Mouse (Mus musculus) heart, postnatal 36 days (tissue): ENCODE results near the gene Dock9. TPM values are rescaled to one million over a fixed set of nuclear protein-coding genes. Genes with fewer than 3 reads are reported as not detected.
"Not testable (repeated sequence)": the region's sequence is repeated elsewhere in the genome, so short reads cannot be mapped to it uniquely, and the experiment has no call there.

Source experiments
- DNase-seq, 2 experiments: peaks; one replicate each; pipeline ENCODE4 v3.0.0; 2021 to 2022
- intact Hi-C: fragments of 180-260 bp; cut with DNase I; formaldehyde crosslinking; loops from one replicate; pipeline ENCODE4 v1.15.1; 2025
- total RNA-seq, 2 experiments: library from RNA; stranded (reverse); gene quantifications; 2 replicates each; pipeline ENCODE4 v1.2.3; 2021

The Dock9 gene
- total RNA-seq, 2 experiments from 2014 or later: 28.6 to 36.5 TPM

DNA sequence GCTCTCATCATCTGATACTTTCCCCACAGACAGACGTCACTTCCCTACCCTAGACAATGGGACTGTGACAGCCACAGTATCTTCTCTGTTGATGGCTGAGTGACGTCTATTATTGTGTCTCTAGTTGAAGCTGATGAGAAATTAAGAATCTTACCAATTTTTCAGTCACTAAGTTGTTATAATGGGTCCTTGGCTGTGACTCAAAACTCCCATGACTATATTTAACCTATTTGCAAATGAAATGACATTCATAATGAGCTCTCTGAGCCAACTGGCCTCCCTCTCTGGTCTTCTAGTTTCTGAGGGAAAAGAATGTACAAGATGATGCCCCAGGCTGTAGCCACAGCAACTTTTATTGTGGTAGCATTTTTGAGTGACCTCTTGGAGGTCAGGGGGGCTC is 153.3 kb downstream of the Dock9 start:
- intact Hi-C loops: loop anchor here (5.0 kb wide), 1 partner anchor 52 kb away; no protein-coding TSS in a partner anchor
- DNase-seq: no peak

GRCm38 (mm10) chr14:121641271-121641670 is 156.4 kb downstream of the Dock9 start:
- DNase-seq: no peak
- intact Hi-C loops: loop anchor here (5.0 kb wide), 1 partner anchor 49 kb away; no protein-coding TSS in a partner anchor

DNA sequence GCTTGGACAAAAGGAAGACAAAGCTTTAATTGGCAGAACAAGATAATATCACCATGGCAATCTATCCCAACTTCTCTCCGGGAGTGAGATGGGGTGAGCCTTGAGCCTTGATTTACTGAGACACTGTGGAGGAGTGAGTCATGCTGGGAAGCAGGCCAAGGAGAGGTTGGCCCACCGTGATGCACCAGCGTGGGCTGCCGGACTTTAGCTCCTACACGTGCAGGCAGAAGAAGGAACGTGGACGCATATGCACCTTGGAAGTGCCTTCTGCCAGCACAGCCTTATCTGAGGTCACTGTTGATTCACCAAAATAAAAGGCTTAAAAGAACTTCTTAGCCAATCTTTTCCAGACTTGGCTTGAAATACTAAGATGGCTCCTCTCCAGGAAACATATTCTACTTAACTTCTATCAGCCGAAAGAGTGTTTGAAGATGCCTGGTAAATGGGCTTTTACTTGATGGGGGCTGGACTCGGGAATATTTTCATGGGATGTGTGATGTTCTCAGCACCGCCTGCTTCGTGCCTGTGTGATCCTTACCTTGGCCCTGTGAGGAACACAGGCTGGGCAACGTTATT is 160.6 kb downstream of the Dock9 start:
- intact Hi-C loops: no loop called here
- peak; percentile 38 to 46 for DNase-seq

GRCm38 (mm10) chr14:121634736-121635430 is 162.8 kb downstream of the Dock9 start:
- intact Hi-C loops: loop anchor here (5.0 kb wide), 1 partner anchor 117 kb away; no protein-coding TSS in a partner anchor
- peak in 1 of 2 experiments; percentile 32 for DNase-seq

- no peak for DNase-seq
- intact Hi-C loops: loop anchor here (5.0 kb wide), 1 partner anchor 118 kb away; no protein-coding TSS in a partner anchor
Measured at GRCm38 (mm10) chr14:121634093-121634735, 163.4 kb downstream of the Dock9 start.

- DNase-seq: no peak
- intact Hi-C loops: loop anchor here (5.0 kb wide), 1 partner anchor 120 kb away; no protein-coding TSS in a partner anchor
Measured at GRCm38 (mm10) chr14:121631934-121632333, 165.7 kb downstream of the Dock9 start.

DNA sequence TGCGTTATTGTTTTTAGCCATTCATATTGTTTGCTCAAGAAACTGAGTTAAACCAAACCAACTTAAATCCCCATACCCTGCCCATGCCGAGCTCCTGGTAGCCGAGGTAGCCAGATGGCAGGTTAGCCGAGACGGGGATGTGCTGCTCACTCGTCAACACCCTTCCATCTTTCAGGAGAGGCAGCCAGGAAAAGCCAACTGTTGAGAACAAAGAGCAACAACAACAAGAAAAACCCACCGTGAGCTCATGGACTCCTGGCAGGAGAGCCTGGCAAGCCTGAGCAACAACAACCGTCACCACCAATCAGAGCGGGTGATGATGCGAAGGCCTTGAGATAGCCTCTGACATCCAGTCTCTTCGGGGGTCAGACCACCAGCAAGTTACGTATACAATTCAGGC is 170.9 kb downstream of the Dock9 start:
- intact Hi-C loops: no loop called here

DNA sequence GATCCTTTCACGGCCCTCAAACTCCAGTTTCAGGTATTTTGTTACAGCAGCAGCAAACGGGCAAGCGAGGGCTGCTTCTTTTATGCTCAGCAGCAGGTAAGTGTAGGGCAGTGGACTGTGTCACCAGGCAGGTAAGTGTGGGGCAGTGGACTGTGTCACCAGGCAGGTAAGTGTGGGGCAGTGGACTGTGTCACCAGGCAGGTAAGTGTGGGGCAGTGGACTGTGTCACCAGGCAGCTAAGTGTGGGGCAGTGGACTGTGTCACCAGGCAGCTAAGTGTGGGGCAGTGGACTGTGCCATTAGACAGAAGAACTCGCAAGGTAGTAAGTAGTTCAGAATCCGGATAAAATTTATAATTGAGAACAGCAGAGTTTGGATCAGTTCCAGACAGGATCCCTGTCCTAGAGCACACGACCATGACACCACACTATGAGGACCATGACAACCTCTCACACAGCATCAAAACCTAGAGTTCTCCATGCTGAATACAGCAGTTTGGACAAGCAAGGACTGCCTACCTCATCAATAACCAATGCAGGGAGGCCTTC is 173.6 kb downstream of the Dock9 start:
- intact Hi-C loops, DNase-seq: not testable (repeated sequence)

More for the DNA sequence above, 170.9 kb downstream of the Dock9 start:
- DNase-seq: no peak

DNA sequence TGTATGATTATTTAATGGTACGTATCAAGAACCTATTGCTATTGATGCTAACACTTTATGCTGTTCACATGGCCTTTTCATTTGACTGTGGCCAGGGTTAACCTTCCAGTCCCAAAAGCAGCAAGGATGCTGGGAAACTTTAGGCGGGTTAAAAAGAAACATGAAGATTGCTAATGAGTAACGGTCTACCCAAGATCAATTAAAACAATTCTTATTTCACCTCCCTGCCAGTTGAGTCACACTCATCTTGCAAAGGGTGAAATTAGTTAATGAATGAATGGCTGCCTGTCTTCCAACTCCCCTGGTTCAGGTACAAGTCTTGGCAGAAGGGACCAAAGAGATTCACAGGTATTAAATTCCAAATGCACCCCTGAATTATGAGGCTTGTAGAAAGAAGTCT is 175.8 kb downstream of the Dock9 start:
- intact Hi-C loops: no loop called here
- DNase-seq: no peak

GRCm38 (mm10) chr14:121620567-121620966 is 177.1 kb downstream of the Dock9 start:
- intact Hi-C loops: no loop called here
- DNase-seq: no peak

DNA sequence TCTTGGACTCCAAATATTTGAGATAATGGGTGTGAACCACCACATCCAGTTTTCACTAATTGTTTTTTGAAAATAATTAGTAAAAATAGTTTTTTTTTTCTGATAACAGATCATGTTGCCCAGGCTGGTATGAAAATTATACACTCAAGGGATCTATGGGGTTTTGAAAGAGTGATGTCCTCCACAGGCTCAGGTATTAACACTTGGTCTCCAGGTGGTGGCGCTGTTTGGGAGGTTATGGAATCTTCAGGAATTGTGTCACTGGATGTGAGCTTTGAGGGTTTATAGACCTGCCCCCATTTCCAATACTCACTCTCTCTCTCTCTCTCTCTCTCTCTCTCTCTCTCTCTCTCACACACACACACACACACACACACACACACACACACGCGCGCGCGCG is 177.5 kb downstream of the Dock9 start:
- intact Hi-C loops: no loop called here
- DNase-seq: no peak

DNA sequence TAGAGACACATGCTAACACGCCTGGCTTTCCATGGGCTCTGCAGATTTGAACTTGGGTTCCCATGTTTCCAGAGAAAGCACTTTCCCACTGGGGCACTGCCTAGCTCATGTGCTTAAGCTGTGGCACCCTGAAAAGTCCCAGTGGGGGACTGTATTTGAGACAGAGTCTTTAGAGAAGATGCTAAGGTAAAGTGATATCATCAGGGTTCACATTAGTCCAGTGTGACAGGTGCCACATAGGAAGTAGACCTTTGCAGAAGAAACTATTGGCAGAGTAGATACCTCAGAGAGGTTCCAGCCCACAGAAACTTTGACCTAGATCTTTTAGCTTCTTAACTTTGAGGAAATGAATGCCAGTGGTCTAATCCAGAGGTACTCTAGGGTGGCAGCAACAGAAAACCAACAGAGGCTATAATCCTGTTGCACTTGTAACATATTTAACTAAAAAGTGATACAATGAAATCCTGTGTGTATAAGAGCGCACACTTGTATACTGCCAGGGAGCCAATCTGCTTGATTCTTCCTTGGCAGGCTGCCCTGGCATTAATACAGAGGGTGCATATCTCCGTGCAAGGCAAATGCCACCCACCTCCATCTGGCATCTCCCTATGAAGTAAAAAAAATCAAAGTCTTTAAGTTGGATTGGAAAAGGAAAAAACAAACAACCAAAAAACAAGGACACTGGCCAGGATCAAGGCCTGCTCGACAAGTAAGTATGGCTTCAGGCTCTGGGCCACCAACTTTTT is 179.8 kb downstream of the Dock9 start:
- DNase-seq: no peak

DNA sequence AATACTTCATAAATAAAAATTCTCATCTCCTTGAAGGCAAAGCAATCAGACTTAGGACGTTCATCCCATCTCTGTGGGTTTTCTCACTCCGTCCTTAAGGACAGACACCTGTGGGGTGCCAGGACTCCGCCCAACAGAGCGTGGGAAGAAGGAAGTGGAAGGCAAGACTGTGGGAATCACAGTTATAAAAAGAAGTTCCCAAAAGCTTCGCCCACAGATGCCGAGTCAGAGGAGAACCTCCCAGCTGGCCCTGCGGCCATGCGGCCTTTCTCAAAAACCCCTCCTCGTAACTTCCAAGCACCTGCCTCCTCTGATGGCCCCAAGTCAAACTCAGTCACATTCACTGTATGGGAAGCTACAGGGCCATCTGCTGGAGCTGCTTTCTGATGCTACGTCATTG is 182.2 kb downstream of the Dock9 start:
- DNase-seq: no peak

More for the DNA sequence above, 179.8 kb downstream of the Dock9 start:
- intact Hi-C loops: no loop called here

DNA sequence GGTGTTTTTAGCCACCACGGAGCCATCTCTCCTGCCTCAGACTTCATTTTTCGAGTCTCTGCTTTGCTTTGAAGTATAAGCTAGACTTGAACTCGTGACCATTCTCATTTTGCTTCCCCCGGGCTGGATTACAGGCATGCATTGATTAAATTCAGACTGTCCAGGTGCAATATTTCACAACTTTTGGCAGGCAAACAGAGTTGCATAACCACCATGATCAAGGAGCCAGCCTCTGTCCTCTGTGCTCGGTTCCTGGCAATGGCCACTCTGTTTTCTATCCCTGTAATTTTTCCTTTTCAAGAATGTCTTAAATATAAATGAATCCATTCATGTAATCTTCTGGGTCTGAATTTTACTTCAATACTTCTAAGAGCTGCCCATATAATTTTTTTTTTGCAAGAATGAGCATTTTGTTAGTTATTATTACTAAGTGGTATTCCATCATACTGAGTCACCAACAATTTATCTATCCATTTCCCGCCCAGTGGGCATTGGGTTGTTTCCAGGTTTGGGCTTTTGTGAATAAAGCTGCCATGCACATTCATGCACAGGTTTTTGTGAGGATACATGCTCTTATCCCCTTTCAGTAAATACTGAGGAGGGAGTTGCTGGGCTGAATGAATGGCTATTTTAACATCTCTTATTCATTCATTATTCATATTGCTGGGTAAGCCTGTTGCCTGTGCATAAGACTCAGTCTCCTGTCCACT is 183.0 kb downstream of the Dock9 start:
- intact Hi-C loops: no loop called here
- peak; percentile 49 to 61 for DNase-seq

More for the DNA sequence above, 182.2 kb downstream of the Dock9 start:
- intact Hi-C loops: no loop called here

DNA sequence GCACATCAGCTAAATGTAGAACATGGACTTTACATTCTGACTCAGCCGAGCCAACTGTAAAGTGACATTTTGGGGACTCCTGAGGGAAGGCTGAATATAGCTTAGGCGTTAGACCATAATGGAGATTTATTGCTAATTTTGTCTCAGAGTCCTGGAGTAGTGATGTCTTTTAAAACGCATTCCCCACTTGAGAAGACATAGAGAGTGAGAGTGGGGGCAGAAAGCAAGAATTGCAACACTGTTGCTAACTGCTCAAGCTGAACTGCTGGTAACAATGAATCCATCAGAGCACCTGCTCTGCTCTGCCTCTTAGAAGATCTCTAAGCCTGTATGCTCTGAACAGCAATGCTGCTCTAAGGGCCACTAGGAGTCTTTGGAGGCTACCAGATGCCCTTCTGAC is 184.1 kb downstream of the Dock9 start:
- no peak for DNase-seq
- intact Hi-C loops: no loop called here

- DNase-seq: no peak
- intact Hi-C loops: no loop called here
Measured at GRCm38 (mm10) chr14:121612926-121613325, 184.7 kb downstream of the Dock9 start.

- DNase-seq: no peak
- intact Hi-C loops: no loop called here
Measured at GRCm38 (mm10) chr14:121611533-121611932, 186.1 kb downstream of the Dock9 start.

DNA sequence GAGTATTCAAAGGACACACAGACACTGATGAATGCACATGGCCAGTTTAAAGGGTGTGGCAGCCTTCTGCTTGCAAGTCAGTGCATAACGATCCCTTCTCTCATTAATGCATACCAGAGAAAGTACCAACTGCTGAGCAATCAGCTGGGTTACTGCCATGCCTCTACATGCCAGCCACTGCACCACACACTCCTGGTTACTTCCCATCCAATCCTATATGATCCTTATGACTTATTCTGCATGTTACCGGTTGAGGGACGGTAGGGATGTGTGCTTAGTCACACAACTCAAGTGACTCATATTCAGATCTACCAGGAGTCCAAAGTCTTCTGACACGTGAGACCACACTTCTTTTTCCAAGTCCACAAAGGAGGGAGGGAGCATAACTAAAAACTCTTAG is 186.5 kb downstream of the Dock9 start:
- DNase-seq: no peak
- intact Hi-C loops: no loop called here

- intact Hi-C loops: no loop called here
- no peak for DNase-seq
Measured at GRCm38 (mm10) chr14:121608522-121608921, 189.1 kb downstream of the Dock9 start.

DNA sequence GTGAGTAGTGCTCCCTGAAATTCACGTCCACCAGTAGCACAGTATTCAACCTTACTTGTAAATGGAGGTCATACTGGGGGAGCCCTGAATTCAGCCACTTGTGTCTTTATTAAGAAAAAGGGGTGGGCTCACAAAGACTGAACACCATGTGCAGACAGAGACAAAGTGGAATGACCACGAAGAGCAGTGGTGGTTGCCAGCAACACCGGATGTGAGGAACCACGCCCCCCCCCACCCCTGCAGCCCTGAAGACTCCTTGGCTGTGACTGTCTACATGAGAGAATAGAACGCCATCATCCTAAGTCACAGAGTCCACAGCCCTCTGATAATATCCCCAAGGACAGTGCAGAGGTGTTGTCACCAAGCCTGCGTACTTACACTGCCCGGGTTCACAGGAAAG is 191.2 kb downstream of the Dock9 start:
- no peak for DNase-seq
- intact Hi-C loops: no loop called here
